Mouse (Mus musculus) heart, embryonic 12.5 days (tissue): ENCODE data around the gene Dnah7a. TPM values are rescaled to one million over a fixed set of nuclear protein-coding genes. Genes with fewer than 3 reads are reported as not detected.
"Not testable (repeated sequence)": the region's sequence is repeated elsewhere in the genome, so short reads cannot be mapped to it uniquely, and the experiment has no call there.

Experiments used
- ATAC-seq: fragments of 200-750 bp; cut with Nextera tagmentation; 2 replicates; pipeline ENCODE4 v1.8.0; 2017; ENCODE audit warnings: moderate TSS enrichment, moderate library complexity; ENCODE audit not compliant: insufficient number of reproducible peaks, low FRiP score
- H3K27ac ChIP-seq: fragments of 300-500 bp; sonication (generic); 2 replicates; pipeline ENCODE4 v1.5.1; 2016; ENCODE audit warnings: mild to moderate bottlenecking, moderate library complexity; ENCODE audit not compliant: poor library complexity, severe bottlenecking
- H3K27me3 ChIP-seq: fragments of 300-500 bp; sonication (generic); replicated peaks from 2 replicates; pipeline ENCODE4 v1.6.1; 2016; ENCODE audit warnings: mild to moderate bottlenecking, moderate library complexity
- H3K36me3 ChIP-seq: fragments of 300-500 bp; sonication (generic); 2 replicates; pipeline ENCODE4 v1.6.1; 2016; ENCODE audit warnings: mild to moderate bottlenecking, moderate library complexity
- H3K4me1 ChIP-seq: fragments of 300-500 bp; sonication (generic); replicated peaks from 2 replicates; pipeline ENCODE4 v1.6.1; 2016; ENCODE audit warnings: mild to moderate bottlenecking
- H3K4me2 ChIP-seq: fragments of 300-500 bp; sonication (generic); 2 replicates; pipeline ENCODE4 v1.6.1; 2016; ENCODE audit warnings: mild to moderate bottlenecking, moderate library complexity
- H3K4me3 ChIP-seq: fragments of 300-500 bp; sonication (generic); 2 replicates; pipeline ENCODE4 v1.5.1; 2016; ENCODE audit warnings: mild to moderate bottlenecking
- H3K9ac ChIP-seq: fragments of 300-500 bp; sonication (generic); 2 replicates; pipeline ENCODE4 v1.6.1; 2016; ENCODE audit warnings: mild to moderate bottlenecking, moderate library complexity
- H3K9me3 ChIP-seq: fragments of 300-500 bp; sonication (generic); replicated peaks from 2 replicates; pipeline ENCODE4 v1.6.1; 2016; ENCODE audit warnings: mild to moderate bottlenecking, moderate library complexity
- WGBS: fragments of 180-500 bp; shearing (Covaris S2); methylation state at CpG from one replicate; pipeline ENCODE4 v1.1.7; 2016; 5-methylcytosine and 5-hydroxymethylcytosine counted together
- microRNA-seq: library from miRNA; unstranded; fragments of <30 nt; microRNA quantifications from one replicate; pipeline ENCODE4, GENCODE M21; 2017
- polyA plus RNA-seq: library from polyadenylated mRNA; unstranded; fragments of >200 nt; fragmentation: Nextera tagmentation; extraction: Ambion mirVana; gene quantifications from 2 replicates; pipeline ENCODE4 v1.2.1, GENCODE M21; 2016

The Dnah7a gene
- polyA plus RNA-seq, 1 experiment from 2014 or later = 1.8 TPM

GRCm38 (mm10) chr1:53375965-53376364, 330.6 kb downstream of the Dnah7a start:
- not testable (repeated sequence) for ATAC-seq, H3K9ac ChIP-seq, H3K4me3 ChIP-seq, H3K36me3 ChIP-seq, H3K27ac ChIP-seq, H3K27me3 ChIP-seq, H3K9me3 ChIP-seq, H3K4me2 ChIP-seq, H3K4me1 ChIP-seq
- WGBS = 82% methylated on average over 2 of the region's 2 CpGs

GRCm38 (mm10) chr1:53358988-53359387, 347.6 kb downstream of the Dnah7a start:
- ATAC-seq = no peak
- no peaks in the 10 kb centered on the region for H3K9me3 ChIP-seq
- no peak overlapping the region for H3K9ac ChIP-seq
- H3K4me3 ChIP-seq = no peak overlapping the region
- H3K4me2 ChIP-seq = no peak overlapping the region
- no peaks in the 10 kb centered on the region for H3K4me1 ChIP-seq
- H3K27me3 ChIP-seq = no peaks in the 10 kb centered on the region
- no peak overlapping the region for H3K27ac ChIP-seq
- H3K36me3 ChIP-seq = no peaks in the 10 kb centered on the region

DNA sequence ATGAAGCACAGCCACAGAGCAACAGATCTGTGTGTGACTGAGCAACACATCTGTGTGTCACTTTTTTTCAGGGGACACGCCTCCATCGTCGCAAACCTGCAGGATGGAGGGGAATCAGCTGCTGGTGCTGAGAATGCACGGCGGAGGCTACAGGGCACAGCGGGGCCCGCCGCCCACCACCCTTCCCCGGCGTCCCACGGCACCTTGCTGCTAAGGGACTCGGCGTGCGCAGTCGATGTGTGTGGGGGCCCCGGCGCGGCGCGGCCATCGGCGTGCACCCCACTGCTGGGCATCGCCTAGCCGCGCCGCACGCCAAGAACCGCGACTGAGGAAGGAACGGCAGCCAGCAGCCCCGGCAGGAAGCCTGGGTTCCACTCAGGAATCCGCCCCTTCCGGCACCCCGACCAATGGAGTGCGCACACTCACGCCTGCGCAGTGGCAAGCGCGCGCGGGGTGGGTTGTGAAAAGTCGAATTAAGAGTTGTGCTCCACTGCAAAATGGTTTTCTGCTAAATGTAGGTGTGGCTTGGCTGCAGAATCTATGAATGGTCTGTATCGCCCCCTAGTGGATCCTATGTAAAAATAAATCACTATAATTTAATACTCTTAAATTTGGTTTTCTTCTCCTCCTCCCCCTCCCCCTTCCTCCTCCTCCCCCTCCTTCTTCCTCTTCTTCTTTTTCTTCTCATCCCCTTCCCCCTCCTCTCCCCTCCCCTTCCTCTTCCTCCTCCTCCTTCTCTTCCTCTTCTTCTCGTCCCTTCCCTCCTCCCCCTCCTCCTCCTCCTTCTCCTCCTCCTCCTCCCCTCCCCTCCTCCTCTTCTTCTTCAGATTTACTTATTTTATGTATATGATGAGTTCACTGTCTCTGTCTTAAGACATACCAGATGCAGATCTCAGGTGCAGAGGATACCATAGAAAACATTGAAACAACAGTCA, 354.0 kb downstream of the Dnah7a start, which contains the start of the genes Asdurf, Gm28551 and Asnsd1:
TSS of gene Asdurf (minus strand) at position 293 of the 935 bp plus-strand sequence.
TSS of gene Gm28551 (minus strand) at position 341 of the 935 bp plus-strand sequence.
TSS of gene Asnsd1 (minus strand) at position 426 of the 935 bp plus-strand sequence.
- H3K4me1 ChIP-seq = peaks cover 6% of the 10 kb centered on the region
- H3K4me3 ChIP-seq = peak within 1 kb of the TSS; percentile 85
- ATAC-seq = peak; percentile 99
- WGBS = under 1% methylated on average over 43 of the region's 44 CpGs
- H3K4me2 ChIP-seq = peak within 1 kb of the TSS; percentile 65
- no peaks in the 10 kb centered on the region for H3K9me3 ChIP-seq
- peak within 1 kb of the TSS; percentile 92 for H3K9ac ChIP-seq
- H3K27ac ChIP-seq = peak within 1 kb of the TSS; percentile 80
- no peaks in the 10 kb centered on the region for H3K27me3 ChIP-seq
- peaks cover 21% of the 10 kb centered on the region for H3K36me3 ChIP-seq

Small RNA genes lying within 50 kb of the gene (microRNA-seq; reads per million reads assigned to microRNA genes)
- not detected for gene Gm25240

Other genes starting within 250 kb of the Dnah7a start
- gene Stk17b, start 78.4 kb upstream of the Dnah7a start, polyA plus RNA-seq = 17.5 and 20.3 TPM in 2 replicates